Mouse (Mus musculus) ES-Bruce4 (cell line): ENCODE results near the gene Sdk2.

Experiments
- CTCF ChIP-seq: IDR thresholded peaks from one replicate; pipeline ENCODE4 v1.8.1; 2011; ENCODE audit warnings: low read depth, low read length
- POLR2A ChIP-seq: IDR thresholded peaks from one replicate; pipeline ENCODE4 v1.8.1; 2011; ENCODE audit warnings: low read length; ENCODE audit not compliant: insufficient read depth

DNA sequence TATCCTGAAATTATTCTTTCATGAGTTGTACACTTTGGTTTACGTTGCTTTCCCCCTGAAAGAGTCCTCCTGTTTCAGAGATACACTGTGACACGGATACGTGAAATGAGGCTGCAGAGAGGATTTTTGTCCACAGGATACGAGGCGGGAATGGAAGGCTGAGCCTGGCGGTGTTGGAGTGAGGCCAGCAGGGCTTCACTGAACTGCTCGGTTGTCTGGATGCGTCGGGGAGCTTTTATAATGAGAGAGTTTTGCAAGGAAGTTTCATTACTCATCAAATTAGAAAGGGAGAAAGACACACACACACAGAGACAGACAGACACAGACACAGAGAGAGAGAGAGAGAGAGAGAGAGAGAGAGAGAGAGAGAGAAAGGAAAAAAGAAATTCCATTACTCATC lies 13.8 kb upstream of the Sdk2 start:
- TF ChIP-seq CTCF, result no peak
- TF ChIP-seq POLR2A, result no peak
